Mouse (Mus musculus) heart, adult 2 months (tissue): ENCODE data around the gene Slc22a8.

ENCODE experiments used
- CTCF ChIP-seq: fragments of 200-600 bp; IDR thresholded peaks from 2 replicates; pipeline ENCODE4 v1.8.1; 2022; ENCODE audit warnings: antibody characterized with exemption, mild to moderate bottlenecking, moderate library complexity
- EP300 ChIP-seq: fragments of 200-500 bp; IDR thresholded peaks from 2 replicates; pipeline ENCODE4 v1.6.1; 2011; ENCODE audit warnings: low read depth, low read length, control low read depth; ENCODE audit not compliant: insufficient read depth
- POLR2A ChIP-seq: fragments of 200-500 bp; IDR thresholded peaks from 2 replicates; pipeline ENCODE4 v1.6.1; 2011; ENCODE audit warnings: mild to moderate bottlenecking, low read depth, low read length, control low read depth; ENCODE audit not compliant: insufficient read depth

GRCm38 (mm10) chr19:8570341-8571040 lies 20.6 kb upstream of the Slc22a8 start:
- TF ChIP-seq CTCF (no peak), POLR2A (no peak), EP300 (no peak)
